Mouse (Mus musculus) E14TG2a.4 (cell line): ENCODE results near the gene Aar2.

Experiments
- H3K27me3 ChIP-seq: 2 replicates; pipeline ENCODE4 v1.6.1; 2014; ENCODE audit warnings: low read length, control low read depth; ENCODE audit not compliant: insufficient read depth
- H3K36me3 ChIP-seq: 2 replicates; pipeline ENCODE4 v1.6.1; 2014; ENCODE audit warnings: low read length, control low read depth; ENCODE audit not compliant: insufficient read depth
- H3K4me1 ChIP-seq: replicated peaks from 2 replicates; pipeline ENCODE4 v1.6.1; 2014; ENCODE audit warnings: low read depth, low read length, control low read depth
- H3K4me3 ChIP-seq: replicated peaks from 2 replicates; pipeline ENCODE4 v1.5.1; 2014; ENCODE audit warnings: mild to moderate bottlenecking, low read length
- H3K9me3 ChIP-seq: 2 replicates; pipeline ENCODE4 v1.6.1; 2014; ENCODE audit warnings: low read length, control low read depth
- CTCF ChIP-seq: conservative IDR thresholded peaks from 2 replicates; pipeline ENCODE4 v1.5.1; 2014; ENCODE audit warnings: low read length
- NANOG ChIP-seq: IDR thresholded peaks from 2 replicates; pipeline ENCODE4 v1.6.1; 2014; ENCODE audit warnings: borderline replicate concordance, low read length, mixed read lengths
- POU5F1 ChIP-seq: IDR thresholded peaks from 2 replicates; pipeline ENCODE4 v1.6.1; 2014; ENCODE audit warnings: low read length, borderline replicate concordance

Aar2 gene

GRCm38 (mm10) chr2:156617536-156617935 is 70.2 kb downstream of the Aar2 start:
- Histone ChIP-seq H3K27me3 (peaks cover 45% of the 10 kb centered on the region), H3K4me3 (no peak overlapping the region), H3K4me1 (peaks cover 70% of the 10 kb centered on the region), H3K36me3 (no peaks in the 10 kb centered on the region), H3K9me3 (no peaks in the 10 kb centered on the region)
- TF ChIP-seq CTCF (no peak), NANOG (no peak), POU5F1 (no peak)
